In genomic region chr16:58623944-58624343, GRCm38 (mm10) we compare ENCODE assay signal across 9 mouse cellular contexts. TPM values are rescaled to one million over a fixed set of nuclear protein-coding genes. Genes with fewer than 3 reads are reported as not detected.
A peak's percentile ranks its signal among the peaks of the same experiment; 100 is the strongest.
DNase-seq lines count a peak whose midpoint lies in the region; ATAC-seq lines count a peak whose summit lies in the region.
"Had no signal": no experiment of that assay in that cellular context is flagged by ENCODE, and none has a peak within 500 bp of the region (broad histone marks: within the 10 kb centered on the region; RNA-seq: fewer than 3 reads in every experiment).

No protein-coding gene starts in this region.

- no peaks in the 10 kb centered on the region for H3K4me1 ChIP-seq in midbrain, embryonic 11.5 days (ENCODE audit: control insufficient read depth, insufficient read depth, low read length)
- no peaks in the 10 kb centered on the region for H3K4me1 ChIP-seq in midbrain, embryonic 13.5 days (replicated peaks)
- no peaks in the 10 kb centered on the region for H3K4me1 ChIP-seq in intestine, embryonic 16.5 days (ENCODE audit: control insufficient read depth, insufficient read depth, low read length)
- H3K4me1 ChIP-seq: embryonic facial prominence, embryonic 13.5 days had no signal

- H3K4me2 ChIP-seq in midbrain, embryonic 11.5 days, result no peak overlapping the region
- no peak overlapping the region for H3K4me2 ChIP-seq in midbrain, embryonic 13.5 days (replicated peaks)
- H3K4me2 ChIP-seq in intestine, embryonic 16.5 days (ENCODE audit: low read depth, low read length), result no peak overlapping the region
- H3K4me2 ChIP-seq: embryonic facial prominence, embryonic 13.5 days; liver, embryonic 13.5 days had no signal

- H3K36me3 ChIP-seq in midbrain, embryonic 11.5 days (ENCODE audit: control insufficient read depth, insufficient read depth, low read length), result no peaks in the 10 kb centered on the region
- H3K36me3 ChIP-seq in midbrain, embryonic 13.5 days, result no peaks in the 10 kb centered on the region
- no peaks in the 10 kb centered on the region for H3K36me3 ChIP-seq in intestine, embryonic 16.5 days (ENCODE audit: control insufficient read depth, insufficient read depth, low read length)
- H3K36me3 ChIP-seq: embryonic facial prominence, embryonic 13.5 days; liver, embryonic 13.5 days had no signal

- no peaks in the 10 kb centered on the region for H3K9me3 ChIP-seq in midbrain, embryonic 11.5 days (ENCODE audit: control insufficient read depth, low read length)
- no peaks in the 10 kb centered on the region for H3K9me3 ChIP-seq in midbrain, embryonic 13.5 days
- no peaks in the 10 kb centered on the region for H3K9me3 ChIP-seq in intestine, embryonic 16.5 days (ENCODE audit: control insufficient read depth, low read length)
- H3K9me3 ChIP-seq: embryonic facial prominence, embryonic 13.5 days; liver, embryonic 13.5 days had no signal

- no peak overlapping the region for H3K9ac ChIP-seq in midbrain, embryonic 11.5 days (ENCODE audit: low read length)
- H3K9ac ChIP-seq in midbrain, embryonic 13.5 days (replicated peaks), result no peak overlapping the region
- no peak overlapping the region for H3K9ac ChIP-seq in intestine, embryonic 16.5 days (ENCODE audit: low read depth, low read length)
- H3K9ac ChIP-seq: embryonic facial prominence, embryonic 13.5 days; liver, embryonic 13.5 days had no signal

- H3K27ac ChIP-seq in midbrain, embryonic 11.5 days (ENCODE audit: low read depth, low read length), result no peak overlapping the region
- no peak overlapping the region for H3K27ac ChIP-seq in midbrain, embryonic 13.5 days
- no peak overlapping the region for H3K27ac ChIP-seq in intestine, embryonic 16.5 days (ENCODE audit: low read length)
- H3K27ac ChIP-seq: embryonic facial prominence, embryonic 13.5 days; liver, embryonic 13.5 days had no signal

- no peaks in the 10 kb centered on the region for H3K27me3 ChIP-seq in midbrain, embryonic 11.5 days (ENCODE audit: control insufficient read depth, insufficient read depth, low read length)
- H3K27me3 ChIP-seq in midbrain, embryonic 13.5 days, result no peaks in the 10 kb centered on the region
- no peaks in the 10 kb centered on the region for H3K27me3 ChIP-seq in intestine, embryonic 16.5 days (replicated peaks; ENCODE audit: control insufficient read depth, insufficient read depth, low read length)
- H3K27me3 ChIP-seq: embryonic facial prominence, embryonic 13.5 days; liver, embryonic 13.5 days had no signal

- 87% methylated on average over 6 of the region's 6 CpGs for WGBS in midbrain, embryonic 11.5 days
- 91% methylated on average over 6 of the region's 6 CpGs for WGBS in midbrain, embryonic 13.5 days
- WGBS in intestine, embryonic 16.5 days, result 86% methylated on average over 6 of the region's 6 CpGs

- intact Hi-C loops in left cerebral cortex, postnatal 14 days (cut with DNase I), result loop anchor here (2.0 to 10.0 kb wide), 3 partner anchors 99 to 329 kb away; partner anchors contain the start of gene St3gal6

- no peak for DNase-seq in midbrain, embryonic 11.5 days (ENCODE audit: low spot score, missing footprints)
- DNase-seq in Muller cell, postnatal 12 days (ENCODE audit: inconsistent ontology term), result peak; percentile 8
- DNase-seq in embryo, embryonic 11 days, result peak; percentile 49
- DNase-seq in left cerebral cortex, postnatal 14 days (ENCODE audit: low spot score in 2 of 2), result peak; percentile 56 to 76
- DNase-seq: liver, embryonic 13.5 days had no signal

- no peak overlapping the region for H3K4me3 ChIP-seq in midbrain, embryonic 11.5 days (ENCODE audit: low read depth, low read length)
- H3K4me3 ChIP-seq in midbrain, embryonic 13.5 days (replicated peaks), result no peak overlapping the region
- H3K4me3 ChIP-seq in intestine, embryonic 16.5 days (ENCODE audit: low read length), result no peak overlapping the region
- H3K4me3 ChIP-seq: embryonic facial prominence, embryonic 13.5 days; liver, embryonic 13.5 days had no signal

- ATAC-seq in midbrain, embryonic 11.5 days (ENCODE audit: low FRiP score), result 0 out of 2 replicates have a peak, but pooled peaks have one; percentile 33
- ATAC-seq in midbrain, embryonic 13.5 days, result no peak; the same call in 1 of the 2 replicates
- ATAC-seq in intestine, embryonic 16.5 days, result 0 out of 2 replicates have a peak, but pooled peaks have one; percentile 16
- 0 out of 2 replicates have a peak, but pooled peaks have one; percentile 53 for ATAC-seq in neutrophil, adult 5-6 weeks (ENCODE audit: extremely low read depth, insufficient number of reproducible peaks, low FRiP score, poor library complexity, severe bottlenecking)

RNA-seq across cellular contexts. Expression of gene Gm813, which starts 7.2 kb away (rescaled TPM):
- not detected in 2 replicates for polyA plus RNA-seq in midbrain, embryonic 11.5 days (2014; fragmentation: Nextera tagmentation; extraction: Ambion mirVana)
- polyA plus RNA-seq in midbrain, embryonic 13.5 days (2015; fragmentation: Nextera tagmentation; extraction: Ambion mirVana), result not detected in 2 replicates
- polyA plus RNA-seq in intestine, embryonic 16.5 days (2015; fragmentation: Nextera tagmentation; extraction: Ambion mirVana), result not detected in 2 replicates
- not detected for total RNA-seq in left cerebral cortex, postnatal 14 days (2021)
- total RNA-seq in neutrophil, adult 5-6 weeks (2017), result not detected in 2 replicates
- polyA plus RNA-seq: embryonic facial prominence, embryonic 13.5 days; liver, embryonic 13.5 days had no signal

RNA-seq across cellular contexts. Expression of gene E330017A01Rik, which starts 14.6 kb away (rescaled TPM):
- not detected in 2 replicates for polyA plus RNA-seq in midbrain, embryonic 11.5 days (2014; fragmentation: Nextera tagmentation; extraction: Ambion mirVana)
- polyA plus RNA-seq in midbrain, embryonic 13.5 days (2015; fragmentation: Nextera tagmentation; extraction: Ambion mirVana), result not detected in 2 replicates
- not detected in 2 replicates for polyA plus RNA-seq in intestine, embryonic 16.5 days (2015; fragmentation: Nextera tagmentation; extraction: Ambion mirVana)
- not detected for total RNA-seq in left cerebral cortex, postnatal 14 days (2021)
- total RNA-seq in neutrophil, adult 5-6 weeks (2017), result not detected in 2 replicates
- polyA plus RNA-seq: embryonic facial prominence, embryonic 13.5 days; liver, embryonic 13.5 days had no signal

RNA-seq across cellular contexts. Expression of gene Cpox, which starts 46.1 kb away (rescaled TPM):
- 16.7 and 17.6 TPM in 2 replicates for polyA plus RNA-seq in midbrain, embryonic 11.5 days (2014; fragmentation: Nextera tagmentation; extraction: Ambion mirVana)
- polyA plus RNA-seq in midbrain, embryonic 13.5 days (2015; fragmentation: Nextera tagmentation; extraction: Ambion mirVana), result 7.1 and 10.6 TPM in 2 replicates
- polyA plus RNA-seq in intestine, embryonic 16.5 days (2015; fragmentation: Nextera tagmentation; extraction: Ambion mirVana), result 60.6 and 70.3 TPM in 2 replicates
- 10 to 100 TPM; 33.7 to 35.5 TPM for total RNA-seq in left cerebral cortex, postnatal 14 days (2021)
- total RNA-seq in neutrophil, adult 5-6 weeks (2017), result 13.8 and 14.4 TPM in 2 replicates
